ENCODE assay signal across 11 mouse cellular contexts in genomic region chr13:99793786-99794435, GRCm38 (mm10).
DNase-seq lines count a peak whose midpoint lies in the region; ATAC-seq and TF ChIP-seq lines count a peak whose summit lies in the region.
"Had no signal": no experiment of that assay in that cellular context is flagged by ENCODE, and none has a peak within 500 bp of the region (broad histone marks: within the 10 kb centered on the region; RNA-seq: fewer than 3 reads in every experiment).

No protein-coding gene starts in this region.

- H3K36me3 ChIP-seq in limb, embryonic 12.5 days: no peaks in the 10 kb centered on the region
- H3K36me3 ChIP-seq in limb, embryonic 10.5 days: no peaks in the 10 kb centered on the region
- H3K36me3 ChIP-seq in forebrain, embryonic 15.5 days: no peaks in the 10 kb centered on the region
- no peaks in the 10 kb centered on the region for H3K36me3 ChIP-seq in midbrain, postnatal 0 days (ENCODE audit: insufficient read depth, low read length)

- intact Hi-C loops in gastrocnemius, adult 2 months (cut with DNase I): no loop called here
- intact Hi-C loops in gastrocnemius, postnatal 14 days (cut with DNase I; ENCODE audit: low total_unique reads): no loop called here

- no peak for TF ChIP-seq CTCF in gastrocnemius, adult 2 months (IDR thresholded peaks at IDR 0.05)
- TF ChIP-seq CTCF in midbrain, postnatal 0 days (IDR thresholded peaks at IDR 0.05): no peak

- peaks cover 24% of the 10 kb centered on the region for H3K4me1 ChIP-seq in limb, embryonic 12.5 days (replicated peaks)
- peaks cover 7% of the 10 kb centered on the region; the same call in 1 of the 2 replicates for H3K4me1 ChIP-seq in limb, embryonic 10.5 days
- H3K4me1 ChIP-seq in forebrain, embryonic 15.5 days: 0 out of 2 replicates have a peak, but pooled peaks cover 5% of the 10 kb centered on the region
- no peaks in the 10 kb centered on the region for H3K4me1 ChIP-seq in midbrain, postnatal 0 days (ENCODE audit: insufficient read depth, low read length)

- H3K4me2 ChIP-seq in limb, embryonic 12.5 days: no peak overlapping the region
- H3K4me2 ChIP-seq in forebrain, embryonic 15.5 days (replicated peaks): no peak overlapping the region
- no peak overlapping the region for H3K4me2 ChIP-seq in midbrain, postnatal 0 days (ENCODE audit: low read depth, low read length, poor library complexity, severe bottlenecking)

- WGBS in limb, embryonic 12.5 days: 58% methylated on average over 7 of the region's 7 CpGs
- 76% methylated on average over 7 of the region's 7 CpGs for WGBS in limb, embryonic 10.5 days
- WGBS in forebrain, embryonic 15.5 days: 40% methylated on average over 7 of the region's 7 CpGs
- WGBS in midbrain, postnatal 0 days: 38% methylated on average over 7 of the region's 7 CpGs

- H3K4me3 ChIP-seq in gastrocnemius, adult 2 months: no peak overlapping the region
- H3K4me3 ChIP-seq in limb, embryonic 12.5 days (replicated peaks): no peak overlapping the region
- H3K4me3 ChIP-seq in limb, embryonic 10.5 days: no peak overlapping the region
- no peak overlapping the region for H3K4me3 ChIP-seq in forebrain, embryonic 15.5 days
- no peak overlapping the region for H3K4me3 ChIP-seq in midbrain, postnatal 0 days (ENCODE audit: low read depth, low read length)

- H3K27me3 ChIP-seq in limb, embryonic 12.5 days: no peaks in the 10 kb centered on the region
- no peaks in the 10 kb centered on the region for H3K27me3 ChIP-seq in limb, embryonic 10.5 days (ENCODE audit: low read depth, poor library complexity, severe bottlenecking)
- H3K27me3 ChIP-seq in forebrain, embryonic 15.5 days: no peaks in the 10 kb centered on the region
- no peaks in the 10 kb centered on the region for H3K27me3 ChIP-seq in midbrain, postnatal 0 days (ENCODE audit: insufficient read depth, low read length)

- no peak for DNase-seq in gastrocnemius, adult 2 months
- no peak for DNase-seq in gastrocnemius, postnatal 14 days
- no peak for DNase-seq in limb, embryonic 10.5 days (ENCODE audit: low spot score)
- no peak for DNase-seq in midbrain, postnatal 0 days (ENCODE audit: low spot score)
- DNase-seq in layer of hippocampus, postnatal 25 days (ENCODE audit: extremely low spot score in 1 of 2, low spot score in 1 of 2): no peak
- DNase-seq in thymus, postnatal 36 days: no peak
- DNase-seq: left cerebral cortex, postnatal 4 days; spleen, adult 18-20 months had no signal

- ATAC-seq in limb, embryonic 12.5 days (ENCODE audit: insufficient number of reproducible peaks, insufficient read depth, low FRiP score, low TSS enrichment, low read depth): 0 out of 2 replicates have a peak, but pooled peaks have one; percentile 52
- ATAC-seq in forebrain, embryonic 15.5 days (replicated peaks): peak; percentile 57; the same call in 1 of the 2 replicates
- ATAC-seq in midbrain, postnatal 0 days (ENCODE audit: low FRiP score): peak; percentile 44; the same call in 1 of the 2 replicates

- H3K9ac ChIP-seq in limb, embryonic 12.5 days (replicated peaks): no peak overlapping the region; the same call in 1 of the 2 replicates
- H3K9ac ChIP-seq in forebrain, embryonic 15.5 days (replicated peaks): no peak overlapping the region
- H3K9ac ChIP-seq in midbrain, postnatal 0 days (replicated peaks; ENCODE audit: low read length, poor library complexity, severe bottlenecking): no peak overlapping the region

- peak overlapping the region; percentile 31; the same call in 1 of the 2 replicates for H3K27ac ChIP-seq in gastrocnemius, adult 2 months
- peak overlapping the region; percentile 41; the same call in 1 of the 2 replicates for H3K27ac ChIP-seq in limb, embryonic 12.5 days
- no peak overlapping the region for H3K27ac ChIP-seq in limb, embryonic 10.5 days
- no peak overlapping the region; the same call in 1 of the 2 replicates for H3K27ac ChIP-seq in forebrain, embryonic 15.5 days (replicated peaks)
- H3K27ac ChIP-seq in midbrain, postnatal 0 days (ENCODE audit: low read depth, low read length): no peak overlapping the region
- H3K27ac ChIP-seq: kidney, postnatal 0 days had no signal

- no peaks in the 10 kb centered on the region for H3K9me3 ChIP-seq in limb, embryonic 12.5 days
- no peaks in the 10 kb centered on the region for H3K9me3 ChIP-seq in limb, embryonic 10.5 days (replicated peaks)
- H3K9me3 ChIP-seq in forebrain, embryonic 15.5 days: no peaks in the 10 kb centered on the region
- no peaks in the 10 kb centered on the region for H3K9me3 ChIP-seq in midbrain, postnatal 0 days (ENCODE audit: low read length)

Comparison
In these comparisons a context has a peak if more than half of its experiments do, and no peak if none do; other contexts are left out.
1. H3K27ac ChIP-seq: peak in gastrocnemius, adult 2 months (single experiment) and limb, embryonic 12.5 days (single experiment); none in limb, embryonic 10.5 days (single experiment), forebrain, embryonic 15.5 days (single experiment) and midbrain, postnatal 0 days (single experiment).
2. Peak in every context shown above with its lines, with median percentiles within 50 percentile points of each other: ATAC-seq.